Mouse (Mus musculus) macrophage (primary cell): Measurements from ENCODE around the gene Psd. TPM values are rescaled to one million over a fixed set of nuclear protein-coding genes. Genes with fewer than 3 reads are reported as not detected.

Experiments used
- H3K27ac ChIP-seq: fragments of 350-480 bp; formaldehyde crosslinking; 2 replicates; pipeline ENCODE4 v1.9.0; 2021
- H3K36me3 ChIP-seq: fragments of 350-480 bp; formaldehyde crosslinking; 2 replicates; pipeline ENCODE4 v1.9.0; 2021; ENCODE audit errors: inconsistent target
- H3K4me3 ChIP-seq: fragments of 350-480 bp; formaldehyde crosslinking; 2 replicates; pipeline ENCODE4 v1.9.0; 2021; ENCODE audit errors: inconsistent target
- H3K79me2 ChIP-seq: fragments of 350-480 bp; formaldehyde crosslinking; 2 replicates; pipeline ENCODE4 v1.9.0; 2021; ENCODE audit errors: inconsistent target
- WGBS: methylation state at CpG from one replicate; pipeline ENCODE4 v1.1.7; 2026; ENCODE audit warnings: inconsistent platforms; ENCODE audit not compliant: missing documents; 5-methylcytosine and 5-hydroxymethylcytosine counted together
- polyA plus RNA-seq: library from polyadenylated mRNA; stranded (reverse); fragments of 250-400 nt; gene quantifications from 3 replicates; pipeline ENCODE4 v1.2.4, GENCODE M21; 2018; ENCODE audit warnings: inconsistent platforms

Psd gene
- polyA plus RNA-seq, 1 experiment from 2014 or later: 0.13 TPM

GRCm38 (mm10) chr19:46309651-46310305 is 17.2 kb downstream of the Psd start:
- no peaks in the 10 kb centered on the region; the same call in 1 of the 2 replicates for H3K79me2 ChIP-seq
- H3K4me3 ChIP-seq: no peak overlapping the region
- WGBS: 93% methylated on average over 21 of the region's 21 CpGs
- H3K27ac ChIP-seq: no peak overlapping the region
- H3K36me3 ChIP-seq: peaks cover 49% of the 10 kb centered on the region

GRCm38 (mm10) chr19:46308706-46309435 is 18.1 kb downstream of the Psd start:
- H3K4me3 ChIP-seq: no peak overlapping the region
- WGBS: 16% methylated on average over 47 of the region's 47 CpGs

GRCm38 (mm10) chr19:46308303-46308702 is 18.7 kb downstream of the Psd start:
- WGBS: 91% methylated on average over 16 of the region's 16 CpGs
- H3K4me3 ChIP-seq: no peak overlapping the region
- H3K27ac ChIP-seq: no peak overlapping the region
- H3K79me2 ChIP-seq: no peaks in the 10 kb centered on the region; the same call in 1 of the 2 replicates
- peaks cover 49% of the 10 kb centered on the region for H3K36me3 ChIP-seq

More at GRCm38 (mm10) chr19:46308706-46309435, 18.1 kb downstream of the Psd start:
- Histone ChIP-seq H3K27ac (no peak overlapping the region), H3K79me2 (no peaks in the 10 kb centered on the region; the same call in 1 of the 2 replicates), H3K36me3 (peaks cover 49% of the 10 kb centered on the region)

GRCm38 (mm10) chr19:46307781-46308180 is 19.2 kb downstream of the Psd start:
- Histone ChIP-seq H3K4me3 (no peak overlapping the region), H3K27ac (no peak overlapping the region)
- WGBS: 97% methylated on average over 16 of the region's 16 CpGs

GRCm38 (mm10) chr19:46306751-46307289 is 20.1 kb downstream of the Psd start:
- 96% methylated on average over 9 of the region's 9 CpGs for WGBS
- no peak overlapping the region for H3K4me3 ChIP-seq
- H3K27ac ChIP-seq: no peak overlapping the region
- H3K36me3 ChIP-seq: peaks cover 45% of the 10 kb centered on the region
- H3K79me2 ChIP-seq: no peaks in the 10 kb centered on the region; the same call in 1 of the 2 replicates

More at GRCm38 (mm10) chr19:46307781-46308180, 19.2 kb downstream of the Psd start:
- Histone ChIP-seq H3K36me3 (peaks cover 49% of the 10 kb centered on the region), H3K79me2 (no peaks in the 10 kb centered on the region; the same call in 1 of the 2 replicates)

- Histone ChIP-seq H3K79me2 (no peaks in the 10 kb centered on the region; the same call in 1 of the 2 replicates), H3K4me3 (peak overlapping the region; percentile 99), H3K27ac (0 out of 2 replicates have a peak overlapping the region, but pooled peaks have one; percentile 71), H3K36me3 (peaks cover 39% of the 10 kb centered on the region)
- 57% methylated on average over 4 of the region's 5 CpGs for WGBS
These were observed 20.7 kb downstream of the Psd start for GRCm38 (mm10) chr19:46306268-46306610.

- Histone ChIP-seq H3K27ac (peak overlapping the region; percentile 78), H3K4me3 (peak overlapping the region; percentile 99), H3K36me3 (peaks cover 33% of the 10 kb centered on the region), H3K79me2 (no peaks in the 10 kb centered on the region; the same call in 1 of the 2 replicates)
- WGBS: 1% methylated on average over 35 of the region's 43 CpGs
These were observed 21.3 kb downstream of the Psd start for GRCm38 (mm10) chr19:46305432-46306267.

GRCm38 (mm10) chr19:46304908-46305333 is 22.0 kb downstream of the Psd start:
- Histone ChIP-seq H3K27ac (peak overlapping the region; percentile 78), H3K36me3 (peaks cover 26% of the 10 kb centered on the region), H3K4me3 (peak overlapping the region; percentile 99), H3K79me2 (no peaks in the 10 kb centered on the region; the same call in 1 of the 2 replicates)
- WGBS: 2% methylated on average over 34 of the region's 34 CpGs

GRCm38 (mm10) chr19:46304216-46304841 is 22.6 kb downstream of the Psd start, which contains the start of gene Nfkb2:
Gene Nfkb2 (plus strand): TSS chr19:46304320.
- Histone ChIP-seq H3K4me3 (peak within 1 kb of the TSS; percentile 99), H3K79me2 (no peaks in the 10 kb centered on the region; the same call in 1 of the 2 replicates), H3K27ac (peak within 1 kb of the TSS; percentile 78), H3K36me3 (peaks cover 20% of the 10 kb centered on the region)
- WGBS: under 1% methylated on average over 35 of the region's 39 CpGs

GRCm38 (mm10) chr19:46303251-46304215 is 23.4 kb downstream of the Psd start:
- no peaks in the 10 kb centered on the region; the same call in 1 of the 2 replicates for H3K79me2 ChIP-seq
- H3K4me3 ChIP-seq: peak overlapping the region; percentile 99
- peak overlapping the region; percentile 78 for H3K27ac ChIP-seq
- peaks cover 19% of the 10 kb centered on the region for H3K36me3 ChIP-seq
- 54% methylated on average over 18 of the region's 18 CpGs for WGBS

GRCm38 (mm10) chr19:46302551-46302950 is 24.4 kb downstream of the Psd start:
- 98% methylated on average over 4 of the region's 4 CpGs for WGBS
- H3K4me3 ChIP-seq: no peak overlapping the region
- peaks cover 9% of the 10 kb centered on the region for H3K36me3 ChIP-seq
- H3K79me2 ChIP-seq: no peaks in the 10 kb centered on the region; the same call in 1 of the 2 replicates
- H3K27ac ChIP-seq: no peak overlapping the region

GRCm38 (mm10) chr19:46300294-46301045 is 26.5 kb downstream of the Psd start:
- Histone ChIP-seq H3K36me3 (no peaks in the 10 kb centered on the region), H3K27ac (no peak overlapping the region), H3K79me2 (no peaks in the 10 kb centered on the region), H3K4me3 (no peak overlapping the region)
- WGBS: 64% methylated on average over 8 of the region's 8 CpGs
